Mouse (Mus musculus): ENCODE measurements around the gene Ccdc180.

Gene Ccdc180

DNA sequence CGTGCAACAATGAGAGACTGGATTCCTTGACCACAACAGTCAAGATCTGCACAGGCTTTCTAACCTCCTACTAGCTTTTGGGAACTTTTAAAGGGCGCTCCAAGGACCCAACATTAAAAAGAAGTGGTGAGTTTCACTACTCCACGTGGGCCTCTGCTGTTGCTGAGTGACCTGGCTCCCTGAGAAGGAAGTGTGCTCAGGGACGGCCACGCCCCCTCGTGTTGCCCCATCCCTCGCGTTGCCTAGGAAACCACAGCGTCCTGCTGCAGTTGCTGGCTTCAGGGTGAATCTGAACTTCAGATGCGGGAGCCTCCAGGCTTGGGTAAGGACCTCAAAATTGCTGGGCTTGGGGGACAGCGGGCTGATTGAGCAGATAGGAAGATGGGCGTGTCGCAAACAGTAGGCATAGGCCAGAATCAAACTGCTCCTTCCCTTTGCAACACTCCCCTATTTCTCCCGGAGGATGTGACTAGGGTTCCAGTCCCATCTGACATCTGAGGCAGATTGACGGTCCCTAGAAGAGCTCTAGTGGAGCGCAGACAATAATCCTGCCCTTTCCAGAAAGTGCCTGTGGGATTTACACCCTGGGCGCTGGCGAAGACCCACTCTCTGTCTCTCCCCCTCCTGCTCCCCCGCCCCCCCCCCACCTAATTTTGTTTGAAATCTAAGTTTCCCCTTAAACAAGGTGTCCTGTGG lies at the start of gene Ccdc180:
Gene Ccdc180, plus strand, starts transcription at position 238 of the 696 bp plus-strand sequence.
- DNase-seq (ENCODE audit: low read depth in 1 of 2, low spot score in 2 of 2), result peak; percentile 91

DNA sequence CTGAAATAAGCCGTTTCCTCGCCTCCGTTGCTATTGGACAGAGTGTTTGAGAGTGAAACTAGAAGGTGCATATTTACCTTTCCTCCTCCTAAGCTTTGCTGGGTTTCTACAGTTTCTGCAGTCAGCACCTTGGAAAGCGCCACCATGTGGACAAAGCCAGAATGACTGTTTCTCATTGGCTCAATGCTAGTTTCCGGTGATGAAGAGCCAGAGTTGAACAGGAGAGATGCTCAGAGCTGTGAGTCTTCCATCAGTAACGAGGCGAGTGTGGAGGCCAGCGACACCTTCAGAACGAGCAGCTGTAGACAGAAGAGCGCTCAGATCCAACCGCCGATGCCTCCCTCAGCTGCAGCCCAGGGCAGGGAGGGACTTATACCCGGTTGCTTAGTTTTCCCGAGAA lies 45.7 kb upstream of the Ccdc180 start:
- no peak for DNase-seq (ENCODE audit: low read depth in 1 of 2, low spot score in 2 of 2)

DNA sequence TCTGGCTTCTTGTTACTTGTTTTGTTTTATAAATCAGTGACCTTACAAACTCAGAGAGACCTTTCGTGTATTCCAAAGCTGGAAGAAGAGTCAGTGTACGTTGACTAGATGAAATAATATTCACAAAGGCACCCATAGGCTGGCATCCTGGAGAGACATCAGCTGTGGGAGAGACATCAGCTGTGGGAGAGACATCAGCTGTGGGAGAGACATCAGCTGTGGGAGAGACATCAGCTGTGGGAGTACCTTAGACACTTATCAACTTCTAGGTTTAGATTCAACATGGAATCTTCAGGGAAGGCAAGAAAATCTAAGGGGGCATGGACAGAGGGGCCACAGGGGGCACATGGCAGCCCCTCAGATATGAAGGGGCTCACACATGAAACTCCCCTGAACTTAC lies 43.8 kb upstream of the Ccdc180 start:
- no peak for DNase-seq (ENCODE audit: low read depth in 1 of 2, low spot score in 2 of 2)

DNA sequence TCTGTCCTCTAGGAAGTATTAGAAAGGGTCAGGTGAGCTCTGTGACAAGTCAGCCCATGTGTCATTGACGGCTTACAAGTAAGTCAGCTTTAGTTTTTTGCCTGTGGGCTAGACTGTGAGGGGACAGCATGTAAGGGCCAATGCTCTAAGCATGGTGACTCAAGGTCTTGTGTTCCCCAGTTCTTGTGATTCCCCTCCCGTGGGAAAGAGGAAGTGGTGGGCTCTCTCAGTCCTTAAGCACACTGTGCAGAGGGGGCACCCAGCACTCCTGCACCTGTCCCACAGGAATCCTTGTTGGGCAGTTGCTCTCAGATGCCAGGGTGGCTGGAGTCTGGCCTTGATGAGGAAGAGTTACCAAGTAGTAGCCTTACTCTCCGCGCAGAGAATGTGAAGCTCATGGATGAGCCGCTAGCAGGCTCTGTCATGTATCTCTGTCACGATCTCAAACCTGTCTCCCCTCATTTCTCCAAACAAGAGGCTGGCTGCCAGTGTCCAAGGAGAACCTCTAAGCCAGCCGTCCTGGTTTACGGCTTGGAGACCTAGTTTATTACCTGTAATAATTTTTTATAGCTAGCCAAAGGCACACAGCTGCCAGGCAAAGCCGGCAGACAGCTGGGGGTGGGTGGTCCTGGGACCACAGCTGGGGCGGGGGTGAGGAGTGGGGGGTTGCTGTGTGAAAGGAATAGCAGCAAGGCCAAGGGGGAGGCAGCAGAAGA lies 41.8 kb upstream of the Ccdc180 start, which contains the start of gene Stra6l:
Gene Stra6l, plus strand, starts transcription at position 556 of the 716 bp plus-strand sequence.
- DNase-seq (ENCODE audit: low read depth in 1 of 2, low spot score in 2 of 2), result peak in 1 of 2 experiments; percentile 12

DNA sequence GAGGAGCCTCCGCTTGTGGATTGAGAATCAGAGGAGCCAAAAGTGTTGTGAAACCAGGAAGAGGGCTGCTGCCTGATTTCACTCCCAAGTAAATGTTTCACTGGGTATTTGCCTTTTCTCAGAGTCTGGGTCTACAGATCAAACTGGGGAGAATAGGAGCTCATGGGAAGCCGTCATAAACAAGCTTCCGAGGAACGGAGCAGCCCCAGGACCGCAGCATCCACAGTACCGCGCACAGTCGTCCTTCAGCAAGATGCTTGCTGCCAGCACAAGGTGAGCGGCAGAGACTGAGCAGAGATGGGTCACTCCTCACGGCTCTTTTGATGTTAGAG lies 41.3 kb upstream of the Ccdc180 start:
- DNase-seq (ENCODE audit: low read depth in 1 of 2, low spot score in 2 of 2), result no peak

DNA sequence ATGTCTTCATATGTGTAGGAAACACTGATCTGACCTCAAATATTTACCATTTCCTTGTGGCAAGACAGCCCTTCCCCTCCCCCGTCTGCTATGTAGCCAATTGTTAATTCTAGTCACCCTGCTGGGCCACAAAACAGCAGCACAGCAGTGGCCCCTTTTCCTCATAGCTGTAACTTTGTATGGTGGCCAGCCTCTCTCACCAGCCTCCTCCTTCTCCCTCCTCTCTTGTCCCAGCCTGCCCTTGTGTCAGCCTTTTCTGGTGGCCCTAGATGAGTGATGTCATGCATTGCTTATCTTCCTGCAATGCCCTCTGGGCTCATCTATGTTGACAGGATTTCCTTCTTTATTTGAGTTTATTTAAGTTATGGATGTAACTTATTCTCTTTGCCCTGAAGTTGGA lies 40.7 kb upstream of the Ccdc180 start:
- no peak for DNase-seq (ENCODE audit: low read depth in 1 of 2, low spot score in 2 of 2)

DNA sequence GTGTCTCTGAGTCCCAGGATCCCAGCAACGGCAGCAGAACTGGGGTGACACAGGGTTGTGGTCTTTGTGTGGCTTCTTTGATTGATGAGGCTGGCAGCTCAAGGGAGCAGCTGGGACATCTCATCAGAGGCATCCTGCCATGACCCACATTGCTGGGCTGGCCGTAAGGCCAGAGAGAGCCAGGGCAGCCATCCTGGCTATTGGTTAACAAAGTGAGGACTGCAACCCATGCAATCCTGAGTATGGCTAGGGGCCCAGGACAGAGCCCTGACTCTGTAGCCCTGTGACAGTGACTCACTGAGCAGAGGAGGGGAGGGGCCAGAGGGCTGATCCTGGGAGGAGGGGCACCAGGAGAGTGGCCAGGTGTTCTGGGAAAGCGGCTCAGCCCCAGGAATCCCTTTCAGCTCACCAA lies 38.5 kb upstream of the Ccdc180 start:
- DNase-seq (ENCODE audit: low read depth in 1 of 2, low spot score in 2 of 2), result no peak

DNA sequence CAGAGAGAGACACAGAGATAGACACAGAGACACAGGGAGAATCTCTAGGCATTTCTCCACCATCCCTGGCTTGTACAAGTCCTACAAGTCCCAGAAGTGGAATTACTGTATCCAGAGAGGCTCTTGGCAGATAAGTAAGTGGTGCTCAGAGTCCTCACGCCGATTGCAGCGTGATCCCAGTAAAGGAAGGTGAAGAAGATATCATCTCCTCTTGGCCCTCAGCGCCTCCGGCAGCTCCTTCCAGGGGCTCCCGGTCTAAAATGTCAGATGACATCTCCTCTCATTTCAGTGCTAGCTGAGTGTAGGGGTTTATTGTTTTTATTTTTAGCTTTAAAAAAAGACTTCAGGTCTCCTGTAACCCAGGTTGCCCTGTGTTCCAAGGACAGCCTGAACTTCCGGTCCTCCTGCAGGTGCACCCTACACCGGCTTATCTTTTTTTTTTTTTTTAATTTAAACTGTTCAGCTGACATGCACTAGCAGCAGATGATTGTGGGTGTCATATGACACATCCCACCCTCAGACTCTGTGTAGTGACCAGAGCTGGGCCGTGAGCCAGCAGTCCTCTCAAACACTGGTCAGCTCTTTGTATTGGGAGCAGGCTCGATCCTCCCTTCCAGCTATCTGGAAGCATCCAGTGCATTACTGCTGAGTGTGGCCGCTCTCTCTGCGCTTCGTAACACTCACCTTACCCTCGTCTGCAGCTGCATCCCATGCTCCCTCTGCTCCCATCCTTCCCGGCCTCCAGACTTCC lies 36.4 kb upstream of the Ccdc180 start:
- DNase-seq (ENCODE audit: low read depth in 1 of 2, low spot score in 2 of 2), result no peak

DNA sequence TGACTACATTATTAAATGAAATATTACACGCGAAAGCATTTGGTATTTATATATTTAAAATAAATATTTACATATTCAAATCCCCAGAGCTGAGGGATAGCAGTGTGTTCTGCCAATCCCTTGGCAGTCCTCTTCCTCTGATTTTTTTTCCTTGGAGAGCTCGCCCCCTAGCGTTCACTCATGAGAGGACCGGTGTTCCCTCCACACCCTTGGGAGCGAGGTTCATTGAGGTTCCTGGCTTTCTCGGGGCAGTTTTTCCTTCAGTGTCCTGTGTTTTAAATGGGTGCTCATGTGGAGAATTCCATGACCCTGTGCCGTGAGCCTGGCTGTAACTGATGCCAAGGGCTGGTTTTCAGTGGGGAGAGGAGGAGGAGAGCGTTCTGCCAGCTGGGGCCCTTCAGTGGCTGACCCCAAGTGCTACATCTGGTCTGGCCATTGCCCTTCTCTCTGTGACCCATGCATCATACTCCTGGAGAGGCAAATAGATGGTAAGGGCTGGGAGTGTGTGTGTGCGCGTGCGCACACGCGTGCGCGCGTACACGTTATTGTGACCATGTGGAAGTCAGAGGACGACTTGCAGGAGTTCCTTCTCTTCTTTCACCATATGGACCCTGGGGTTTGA lies 34.2 kb upstream of the Ccdc180 start:
- peak in 1 of 2 experiments; percentile 29 for DNase-seq (ENCODE audit: low read depth in 1 of 2, low spot score in 2 of 2)

DNA sequence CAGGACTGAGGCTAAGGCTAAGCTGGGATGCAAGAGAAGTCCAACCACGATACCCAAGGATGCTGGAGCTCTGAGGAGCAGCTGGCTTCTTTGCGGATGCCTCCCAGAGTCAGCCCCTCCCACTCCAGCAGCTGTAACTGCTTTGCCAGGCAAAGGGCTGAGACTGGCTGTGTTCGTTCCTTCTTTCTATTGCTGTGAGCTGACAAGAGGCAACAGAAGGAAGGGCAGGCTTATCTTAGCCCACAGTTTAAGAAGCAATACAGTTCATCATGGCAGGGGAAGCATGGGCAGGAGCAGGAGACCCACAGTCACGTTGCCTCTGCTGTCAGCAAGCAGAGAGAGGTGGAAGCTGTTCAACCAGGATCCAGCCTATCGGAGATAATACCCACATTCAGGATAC lies 28.9 kb upstream of the Ccdc180 start:
- DNase-seq (ENCODE audit: low read depth in 1 of 2, low spot score in 2 of 2), result no peak

DNA sequence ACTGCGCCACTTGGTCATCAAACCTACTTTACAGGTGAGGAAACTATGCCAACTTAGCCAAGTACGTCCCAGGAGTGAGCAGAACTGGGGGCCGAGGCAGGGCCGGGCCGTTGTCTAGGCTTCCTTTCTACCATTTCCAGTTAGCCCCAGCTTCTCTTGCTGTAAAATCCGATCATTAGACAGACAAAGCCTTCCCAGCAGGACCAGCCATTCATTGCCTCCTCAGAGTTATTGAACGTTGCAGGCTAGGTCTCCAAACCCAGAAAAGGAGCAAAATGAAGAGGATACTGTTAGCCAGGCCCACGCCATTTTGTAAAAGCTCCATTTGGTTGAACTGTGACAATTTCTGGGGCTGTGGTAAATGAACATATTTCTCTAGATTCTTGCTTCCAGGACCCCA lies 22.7 kb upstream of the Ccdc180 start:
- no peak for DNase-seq (ENCODE audit: low read depth in 1 of 2, low spot score in 2 of 2)

DNA sequence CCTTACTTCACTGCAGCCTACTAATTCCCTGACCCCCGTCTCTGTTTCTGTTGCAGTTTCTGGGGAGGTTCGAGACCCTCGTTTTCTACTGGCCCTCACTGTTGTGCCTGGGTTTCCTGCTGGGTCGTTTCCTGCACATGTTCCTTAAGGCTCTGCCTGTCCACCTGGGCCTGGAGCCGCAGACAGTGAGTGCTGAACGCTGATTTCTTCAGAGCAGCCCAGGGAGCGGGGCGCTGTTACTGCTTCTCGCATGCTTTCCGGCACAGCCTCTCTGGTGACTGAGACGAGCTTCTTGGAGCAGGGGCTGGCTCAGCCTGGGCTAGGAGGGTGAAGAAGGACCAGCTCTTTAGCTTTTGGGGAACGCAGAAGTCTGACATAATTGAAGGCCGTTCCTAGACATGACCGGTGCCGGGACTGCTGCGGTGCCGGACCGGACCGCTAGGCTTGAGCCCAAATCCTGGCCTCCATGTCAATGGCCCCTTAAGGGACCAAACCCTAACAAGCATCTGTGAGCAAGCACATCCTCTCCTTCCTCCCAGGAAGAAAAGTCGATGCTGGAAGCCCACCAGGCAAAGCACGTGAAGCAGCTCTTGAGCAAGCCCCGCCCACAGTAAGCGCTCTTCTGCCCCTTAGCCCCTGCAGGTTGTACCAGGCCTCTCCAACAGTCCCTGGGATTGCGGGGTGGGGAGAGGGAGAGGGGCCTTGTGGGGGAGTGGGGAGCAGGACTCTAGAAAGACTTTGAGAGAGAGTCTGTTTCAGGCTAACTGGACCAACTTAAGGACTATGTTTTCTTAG lies 20.9 kb upstream of the Ccdc180 start:
- no peak for DNase-seq (ENCODE audit: low read depth in 1 of 2, low spot score in 2 of 2)

DNA sequence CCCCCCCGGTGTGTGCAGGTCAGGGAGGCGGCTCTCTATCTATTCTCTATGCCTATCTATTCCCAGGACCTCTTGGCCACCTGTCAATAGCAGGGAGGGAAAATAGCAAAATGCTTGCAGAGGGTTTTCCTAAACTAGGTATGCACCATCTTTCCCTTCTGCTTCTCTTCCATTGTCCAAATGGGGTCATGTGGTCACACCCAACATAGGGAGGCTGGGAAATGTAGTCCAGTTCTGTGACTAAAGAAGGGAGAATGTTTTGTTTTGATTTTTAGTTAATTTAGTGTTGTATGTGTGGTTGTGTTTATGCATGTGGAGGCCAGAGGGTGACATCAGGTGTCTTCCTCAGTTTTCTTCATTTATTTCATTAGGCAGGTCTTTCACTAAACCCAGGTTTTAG lies 18.0 kb upstream of the Ccdc180 start:
- no peak for DNase-seq (ENCODE audit: low read depth in 1 of 2, low spot score in 2 of 2)

DNA sequence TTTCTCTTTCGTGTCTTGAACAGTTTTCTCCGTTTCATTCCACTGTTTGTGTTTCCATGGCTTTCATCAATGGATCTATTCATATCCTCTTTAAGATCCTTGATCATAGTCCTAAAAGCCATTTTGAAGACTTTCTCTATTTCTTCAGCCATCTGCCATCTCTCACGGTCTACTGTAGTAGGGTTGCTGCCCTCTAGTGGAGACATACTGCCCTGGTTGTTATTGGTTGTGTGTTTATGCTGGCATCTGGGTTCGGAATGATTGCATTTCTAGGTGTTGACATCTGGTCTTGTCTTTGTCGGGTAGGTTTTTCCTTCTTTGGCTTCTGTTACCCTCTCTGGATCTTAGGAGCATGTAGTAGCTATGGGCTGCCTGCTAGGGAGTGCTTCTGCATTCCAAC lies 11.2 kb upstream of the Ccdc180 start:
- DNase-seq (ENCODE audit: low read depth in 1 of 2, low spot score in 2 of 2), result no peak

DNA sequence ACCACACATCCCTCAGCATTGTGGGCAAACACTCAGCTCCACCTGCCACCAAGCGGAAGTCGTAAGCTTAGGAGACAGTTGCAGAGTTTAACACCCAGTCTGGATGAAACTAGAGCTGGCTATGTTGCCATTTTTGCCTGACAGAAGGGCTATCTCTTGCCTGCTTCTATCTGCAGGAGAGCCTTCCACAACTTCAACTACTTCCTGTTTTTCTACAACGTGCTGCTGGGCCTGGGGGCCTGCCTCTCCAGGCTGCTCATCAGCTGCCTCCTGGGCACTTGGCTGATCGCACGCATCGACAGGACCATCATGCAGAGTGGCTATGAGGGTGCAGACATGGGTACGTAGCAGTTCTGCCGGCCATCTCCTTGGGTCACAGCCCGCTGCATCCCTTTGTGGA lies 7.6 kb upstream of the Ccdc180 start:
- DNase-seq (ENCODE audit: low read depth in 1 of 2, low spot score in 2 of 2), result no peak

DNA sequence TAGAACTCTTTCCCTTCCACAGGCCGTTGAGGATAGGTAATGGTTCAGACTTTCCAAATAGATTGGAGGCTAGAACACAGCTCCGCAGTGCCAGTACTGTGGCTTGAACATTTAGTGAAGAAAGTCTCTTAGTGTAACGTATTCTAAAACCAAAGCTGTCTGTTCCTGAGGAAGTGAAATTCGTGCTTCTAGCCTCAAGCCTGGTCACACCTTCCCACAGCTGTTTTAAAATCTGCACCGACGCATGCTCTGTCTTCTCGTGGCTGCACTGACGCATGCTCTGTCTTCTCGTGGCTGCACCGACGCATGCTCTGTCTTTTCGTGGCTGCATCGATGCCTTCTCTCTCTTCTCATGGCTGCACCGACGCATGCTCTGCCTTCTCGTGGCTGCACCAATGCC lies 6.9 kb upstream of the Ccdc180 start:
- peak; percentile 7 to 10 for DNase-seq (ENCODE audit: low read depth in 1 of 2, low spot score in 2 of 2)

DNA sequence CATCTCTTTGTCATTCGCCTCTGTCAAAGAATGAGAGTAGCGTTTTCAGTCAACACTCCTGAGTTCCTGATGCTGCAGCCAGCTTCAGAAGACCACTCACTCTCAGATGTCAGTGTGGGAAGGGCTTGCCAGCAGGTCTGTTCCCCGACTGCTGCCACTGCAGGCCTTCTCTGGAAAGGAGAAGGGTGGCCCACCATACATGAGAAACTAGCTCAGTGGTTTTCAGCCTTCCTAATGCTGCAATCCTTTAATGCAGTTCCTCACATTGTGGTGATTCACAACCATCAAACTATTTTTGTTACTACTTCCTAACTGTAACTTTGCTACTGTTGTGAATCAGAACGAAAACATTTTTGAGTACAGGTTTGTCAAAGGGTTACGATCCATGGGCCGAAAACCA lies 616 bp upstream of the Ccdc180 start:
- no peak for DNase-seq (ENCODE audit: low read depth in 1 of 2, low spot score in 2 of 2)

DNA sequence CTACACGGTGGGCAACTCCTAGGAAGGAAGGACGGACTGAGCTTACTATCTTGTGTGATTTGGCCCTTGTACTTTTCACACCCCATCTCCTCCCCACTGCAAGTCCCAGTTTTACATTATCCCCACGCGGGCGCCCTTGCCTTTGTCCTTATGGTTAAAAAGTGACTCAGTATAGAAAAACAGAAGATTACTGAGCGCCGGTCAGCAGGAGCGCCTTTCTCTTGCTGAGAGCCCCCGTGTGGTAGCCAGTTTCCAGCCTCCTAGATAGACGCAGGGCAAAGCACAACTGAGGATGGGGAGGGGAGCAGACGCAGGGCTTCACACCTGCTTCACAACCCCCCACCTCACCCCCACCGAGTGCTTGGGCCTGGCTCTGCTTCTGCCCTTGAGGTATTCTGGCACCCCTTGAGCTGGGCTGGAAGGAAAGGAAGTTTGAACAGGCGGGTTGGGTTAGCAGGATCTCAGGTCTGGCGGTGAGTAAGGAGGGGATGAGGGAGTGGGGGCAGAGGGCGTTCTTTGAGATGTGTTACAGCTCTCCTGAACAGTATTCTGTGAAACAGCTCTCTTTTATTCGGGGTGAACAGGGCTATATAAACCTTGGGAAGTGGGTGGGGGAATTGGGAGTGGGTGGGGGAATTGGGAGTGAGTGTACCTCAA lies 6.5 kb downstream of the Ccdc180 start:
- DNase-seq (ENCODE audit: low read depth in 1 of 2, low spot score in 2 of 2), result no peak

DNA sequence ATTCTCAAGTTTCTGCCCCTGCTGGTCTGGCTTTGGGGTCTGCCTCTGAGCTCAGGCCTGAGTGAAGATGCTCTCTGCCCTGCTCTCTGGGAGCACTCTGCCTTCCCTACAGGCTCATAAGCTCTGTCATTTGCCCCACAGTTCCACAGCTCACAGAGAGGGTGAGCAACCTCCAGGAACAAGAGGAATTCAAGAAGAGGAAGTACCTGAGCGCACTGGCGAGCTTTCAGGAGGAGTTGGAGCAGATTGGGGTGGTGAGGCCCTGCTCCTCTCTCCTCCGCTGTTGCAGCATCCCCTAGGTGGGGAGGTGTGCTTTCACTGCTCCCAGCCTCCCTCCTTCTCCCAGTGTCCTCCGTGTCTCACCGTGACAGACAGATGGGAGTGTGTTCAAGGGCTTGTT lies 8.3 kb downstream of the Ccdc180 start:
- no peak for DNase-seq (ENCODE audit: low read depth in 1 of 2, low spot score in 2 of 2)

DNA sequence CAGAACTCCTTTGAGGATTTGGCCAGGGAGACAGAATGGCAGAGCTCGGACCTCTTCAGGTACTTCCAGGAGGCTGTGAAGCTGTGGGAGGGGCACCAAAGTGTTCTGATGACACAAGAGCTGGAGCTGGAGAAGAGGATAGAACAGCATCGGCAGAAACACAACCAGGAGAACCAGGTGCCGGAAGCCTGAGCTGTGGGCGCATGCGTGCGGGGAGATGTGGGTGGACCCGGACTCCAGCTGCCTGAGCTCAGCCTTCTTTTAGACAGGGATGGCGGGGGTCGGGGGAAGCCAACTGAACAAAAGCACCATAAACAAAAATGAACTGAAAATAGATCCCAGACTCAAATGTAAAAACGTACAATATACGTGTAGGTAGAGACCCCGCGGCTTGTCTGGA lies 19.2 kb downstream of the Ccdc180 start:
- DNase-seq (ENCODE audit: low read depth in 1 of 2, low spot score in 2 of 2), result no peak
